Mouse (Mus musculus): ENCODE data around the gene Gpr162.

DNA sequence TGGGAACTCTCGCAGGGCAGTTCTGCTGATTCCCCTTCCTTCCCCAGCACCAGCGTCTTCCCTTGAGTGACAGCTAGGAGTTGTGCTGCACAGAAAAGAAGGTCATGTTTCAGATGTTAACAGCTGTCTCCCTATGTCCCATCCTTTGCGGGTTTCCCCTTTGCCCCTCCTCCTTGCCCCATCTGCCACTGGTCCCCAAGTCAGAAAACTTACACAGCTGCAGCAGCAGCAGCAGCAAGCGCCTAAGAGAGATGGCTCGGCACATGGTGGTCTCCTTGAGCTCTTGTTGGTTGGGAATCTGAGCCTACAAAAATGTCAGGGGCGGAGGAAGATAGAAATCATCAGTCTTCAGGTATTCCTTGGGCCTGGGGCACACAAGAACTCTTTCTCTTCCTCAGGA, 15.6 kb upstream of the Gpr162 start:
- TF ChIP-seq CTCF (IDR thresholded peaks at IDR 0.05; ENCODE audit: low read depth) (no peak), EP300 (optimal IDR thresholded peaks at IDR 0.05) (no peak)

Data from stomach, postnatal 0 days (tissue).